Mouse (Mus musculus): ENCODE measurements around the gene Ankrd13c.

The Ankrd13c gene

GRCm38 (mm10) chr3:157955466-157955865, 8.4 kb downstream of the Ankrd13c start:
- no peak for DNase-seq

GRCm38 (mm10) chr3:157956201-157956600, 9.2 kb downstream of the Ankrd13c start:
- no peak for DNase-seq

- no peak for DNase-seq
Measured at GRCm38 (mm10) chr3:157957320-157957719, 10.3 kb downstream of the Ankrd13c start.

GRCm38 (mm10) chr3:157971151-157971550, 24.1 kb downstream of the Ankrd13c start:
- no peak for DNase-seq

- DNase-seq, result no peak
Measured at GRCm38 (mm10) chr3:157973236-157973635, 26.2 kb downstream of the Ankrd13c start.

- no peak for DNase-seq
Measured at GRCm38 (mm10) chr3:157979619-157980018, 32.6 kb downstream of the Ankrd13c start.

GRCm38 (mm10) chr3:157993322-157993721, 46.3 kb downstream of the Ankrd13c start:
- no peak for DNase-seq

- no peak for DNase-seq
Measured at GRCm38 (mm10) chr3:157995726-157996125, 48.7 kb downstream of the Ankrd13c start.

- DNase-seq, result no peak
Measured at GRCm38 (mm10) chr3:157998742-157999369, 51.8 kb downstream of the Ankrd13c start.

GRCm38 (mm10) chr3:158008647-158009046, 61.6 kb downstream of the Ankrd13c start:
- no peak for DNase-seq

- DNase-seq, result no peak
Measured at GRCm38 (mm10) chr3:158009762-158010320, 62.8 kb downstream of the Ankrd13c start.

- peak; percentile 97 for DNase-seq
Measured at GRCm38 (mm10) chr3:158031371-158031925, 84.4 kb downstream of the Ankrd13c start.

GRCm38 (mm10) chr3:158032106-158032505, 85.1 kb downstream of the Ankrd13c start:
- no peak for DNase-seq

GRCm38 (mm10) chr3:158035866-158036265, 88.8 kb downstream of the Ankrd13c start:
- DNase-seq, result no peak

- DNase-seq, result peak; percentile 99
Measured at GRCm38 (mm10) chr3:158036329-158036988, 89.4 kb downstream of the Ankrd13c start, which contains the start of the genes Srsf11 and Lrrc40. TSS of gene Srsf11 (minus strand) at chr3:158036639. TSS of gene Lrrc40 (plus strand) at chr3:158036662.

GRCm38 (mm10) chr3:158038106-158038505, 91.1 kb downstream of the Ankrd13c start:
- DNase-seq, result no peak

GRCm38 (mm10) chr3:158040755-158041154, 93.7 kb downstream of the Ankrd13c start:
- DNase-seq, result no peak

- DNase-seq, result peak; percentile 13
Measured at GRCm38 (mm10) chr3:158049508-158049907, 102.5 kb downstream of the Ankrd13c start.

All from heart, adult 11 months (tissue).